Mouse (Mus musculus) MEL (cell line): Measurements from ENCODE around the gene Rgma. TPM values are rescaled to one million over a fixed set of nuclear protein-coding genes. Genes with fewer than 3 reads are reported as not detected.

ENCODE experiments used
- DNase-seq: peaks from one replicate; pipeline ENCODE4 v3.0.0; 2011; ENCODE audit warnings: low read depth, low spot score
- H3K27ac ChIP-seq: 2 replicates; pipeline ENCODE4 v1.5.1; 2012; ENCODE audit warnings: low read depth, mild to moderate bottlenecking, control low read depth, low read length, moderate library complexity; ENCODE audit not compliant: control insufficient read depth
- H3K27me3 ChIP-seq, 2 experiments: fragments of 150-350 bp in 1 of 2; sonication (generic) in 1 of 2; 2 replicates each; pipeline ENCODE4 v1.6.1; 2012; ENCODE audit warnings: low read length in 2 of 2, mild to moderate bottlenecking in 2 of 2, improper control_type of control experiment in 1 of 2, moderate library complexity in 1 of 2; ENCODE audit not compliant: insufficient read depth in 2 of 2, control insufficient read depth in 1 of 2
- H3K36me3 ChIP-seq, 2 experiments: 2 replicates each; pipeline ENCODE4 v1.6.1; 2012 to 2014; ENCODE audit warnings: low read length in 2 of 2, improper control_type of control experiment in 1 of 2, inconsistent platforms in 1 of 2, mild to moderate bottlenecking in 1 of 2; ENCODE audit not compliant: insufficient read depth in 2 of 2, control insufficient read depth in 1 of 2
- H3K4me1 ChIP-seq, 2 experiments: fragments of 150-350 bp in 1 of 2; sonication (generic) in 1 of 2; 2 replicates each; pipeline ENCODE4 v1.6.1; 2012; ENCODE audit warnings: low read length in 2 of 2, improper control_type of control experiment in 1 of 2, mild to moderate bottlenecking in 1 of 2; ENCODE audit not compliant: insufficient read depth in 2 of 2, control insufficient read depth in 1 of 2
- H3K4me3 ChIP-seq, 2 experiments: fragments of 150-350 bp in 1 of 2; sonication (generic) in 1 of 2; 2 replicates each; pipeline ENCODE4 v1.5.1; 2012; ENCODE audit warnings: low read depth in 2 of 2, low read length in 2 of 2, mild to moderate bottlenecking in 2 of 2, moderate library complexity in 2 of 2, control low read depth in 1 of 2, improper control_type of control experiment in 1 of 2; ENCODE audit not compliant: control insufficient read depth in 1 of 2, insufficient read depth in 1 of 2
- H3K79me2 ChIP-seq: 2 replicates; pipeline ENCODE4 v1.6.1; 2012; ENCODE audit warnings: mild to moderate bottlenecking, low read length, moderate library complexity; ENCODE audit not compliant: control insufficient read depth, poor library complexity, insufficient read depth
- H3K9ac ChIP-seq: 2 replicates; pipeline ENCODE4 v1.6.1; 2012; ENCODE audit warnings: low read depth, mild to moderate bottlenecking, control low read depth, low read length, moderate library complexity; ENCODE audit not compliant: control insufficient read depth, poor library complexity, severe bottlenecking
- H3K9me3 ChIP-seq: fragments of 150-350 bp; sonication (generic); replicated peaks from 2 replicates; pipeline ENCODE4 v1.6.1; 2012; ENCODE audit warnings: mild to moderate bottlenecking, low read length, improper control_type of control experiment, moderate library complexity; ENCODE audit not compliant: insufficient read depth
- BHLHE40 ChIP-seq: IDR thresholded peaks from 2 replicates; pipeline ENCODE4 v1.6.1; 2012; ENCODE audit warnings: low read depth, mild to moderate bottlenecking, inconsistent platforms, low read length, improper control_type of control experiment, borderline replicate concordance
- CHD1 ChIP-seq: IDR thresholded peaks from 2 replicates; pipeline ENCODE4 v1.6.1; 2012; ENCODE audit warnings: low read depth, mild to moderate bottlenecking, inconsistent platforms, low read length, improper control_type of control experiment
- CHD2 ChIP-seq: IDR thresholded peaks from 2 replicates; pipeline ENCODE4 v1.6.1; 2011; ENCODE audit warnings: low read length, improper control_type of control experiment
- CTCF ChIP-seq, 3 experiments: IDR thresholded peaks in 2 of 3; conservative IDR thresholded peaks in 1 of 3; 2 replicates each; pipeline ENCODE4 v1.5.1; 2011 to 2012; ENCODE audit warnings: low read length in 3 of 3, low read depth in 2 of 3, mild to moderate bottlenecking in 2 of 3, improper control_type of control experiment in 1 of 3, inconsistent platforms in 1 of 3, mixed read lengths in 1 of 3, moderate library complexity in 1 of 3; ENCODE audit not compliant: control insufficient read depth in 1 of 3, insufficient read depth in 1 of 3, poor library complexity in 1 of 3, severe bottlenecking in 1 of 3
- GATA1 ChIP-seq: IDR thresholded peaks from 2 replicates; pipeline ENCODE4 v1.6.1; 2011; ENCODE audit warnings: low read depth, low read length, improper control_type of control experiment
- JUND ChIP-seq: IDR thresholded peaks from 2 replicates; pipeline ENCODE4 v1.6.1; 2011; ENCODE audit warnings: low read depth, mild to moderate bottlenecking, improper control_type of control experiment, low read length
- MYB ChIP-seq: IDR thresholded peaks from 2 replicates; pipeline ENCODE4 v1.6.1; 2011; ENCODE audit warnings: mild to moderate bottlenecking, low read depth, low read length, improper control_type of control experiment
- MYC ChIP-seq: IDR thresholded peaks from 2 replicates; pipeline ENCODE4 v1.6.1; 2011; ENCODE audit warnings: low read depth, mild to moderate bottlenecking, low read length, improper control_type of control experiment, moderate library complexity
- POLR2AphosphoS5 ChIP-seq: IDR thresholded peaks from 2 replicates; pipeline ENCODE4 v1.6.1; 2012; ENCODE audit warnings: low read depth, borderline replicate concordance, mild to moderate bottlenecking, inconsistent platforms, low read length, moderate library complexity, mixed read lengths
- RAD21 ChIP-seq: IDR thresholded peaks from 2 replicates; pipeline ENCODE4 v1.6.1; 2011; ENCODE audit warnings: mild to moderate bottlenecking, low read depth, low read length, improper control_type of control experiment
- SMC3 ChIP-seq: IDR thresholded peaks from 2 replicates; pipeline ENCODE4 v1.6.1; 2011; ENCODE audit warnings: low read depth, low read length, improper control_type of control experiment
- TAL1 ChIP-seq: IDR thresholded peaks from 2 replicates; pipeline ENCODE4 v1.6.1; 2012; ENCODE audit warnings: mild to moderate bottlenecking, inconsistent platforms, low read length, moderate library complexity, mixed read lengths
- UBTF ChIP-seq: IDR thresholded peaks from 2 replicates; pipeline ENCODE4 v1.6.1; 2012; ENCODE audit warnings: low read depth, mild to moderate bottlenecking, inconsistent platforms, low read length, improper control_type of control experiment, moderate library complexity, borderline replicate concordance; ENCODE audit not compliant: insufficient read depth
- USF2 ChIP-seq, 2 experiments: IDR thresholded peaks; 2 replicates each; pipeline ENCODE4 v1.6.1; 2011 to 2012; ENCODE audit warnings: improper control_type of control experiment in 2 of 2, low read length in 2 of 2, borderline replicate concordance in 1 of 2, inconsistent platforms in 1 of 2, low read depth in 1 of 2, mild to moderate bottlenecking in 1 of 2; ENCODE audit not compliant: insufficient read depth in 1 of 2
- ZC3H11A ChIP-seq: IDR thresholded peaks from 2 replicates; pipeline ENCODE4 v1.6.1; 2012; ENCODE audit warnings: low read depth, mild to moderate bottlenecking, inconsistent platforms, low read length, improper control_type of control experiment
- ZKSCAN1 ChIP-seq: IDR thresholded peaks from 2 replicates; pipeline ENCODE4 v1.6.1; 2012; ENCODE audit warnings: low read depth, mild to moderate bottlenecking, inconsistent platforms, low read length, improper control_type of control experiment, moderate library complexity
- polyA plus RNA-seq, 2 experiments: library from polyadenylated mRNA; stranded (reverse) in 1 of 2; unstranded in 1 of 2; fragments of >175 nt in 1 of 2; fragments of >200 nt in 1 of 2; gene quantifications; 2 replicates each; pipeline versions ENCODE4 v1.2.1 to v1.2.4; 2012; ENCODE audit warnings: low replicate concordance in 2 of 2, low read depth in 1 of 2; ENCODE audit not compliant: insufficient read length in 2 of 2, insufficient read depth in 1 of 2, missing spikeins in 1 of 2
- total RNA-seq: library from RNA; depleted of rRNA; stranded (reverse); fragments of 300-350 nt; gene quantifications from 2 replicates; pipeline ENCODE4 v1.2.3, GENCODE M21; 2012

Gene Rgma
- total and polyA plus RNA-seq, 3 experiments = not detected

- H3K79me2 ChIP-seq = no peaks in the 10 kb centered on the region
- no peaks in the 10 kb centered on the region for H3K9me3 ChIP-seq
- no peak overlapping the region for H3K27ac ChIP-seq
- no peaks in the 10 kb centered on the region for H3K4me1 ChIP-seq
- no peak overlapping the region for H3K4me3 ChIP-seq
- TF ChIP-seq RAD21 (peak; percentile 42), JUND (no peak), POLR2AphosphoS5 (no peak), ZC3H11A (peak; percentile 37; the same call in 1 of the 2 replicates), CHD2 (no peak), MYB (no peak), SMC3 (peak; percentile 75), CTCF (IDR thresholded peaks at IDR 0.05 in 2 of 3, conservative IDR thresholded peaks at IDR 0.05 in 1 of 3; ENCODE audit: control insufficient read depth in 1 of 3, insufficient read depth in 1 of 3, low read depth in 2 of 3, low read length in 3 of 3, poor library complexity in 1 of 3, severe bottlenecking in 1 of 3) (peak; percentile 69 to 82 (median 77))
- peaks cover 0 to 22% of the 10 kb centered on the region in 2 experiments; a peak in 2 of 4 replicates for H3K36me3 ChIP-seq
- peak; percentile 47 for DNase-seq
- no peaks in the 10 kb centered on the region for H3K27me3 ChIP-seq
- H3K9ac ChIP-seq = no peak overlapping the region
Observed at GRCm38 (mm10) chr7:73435685-73436084, 60.4 kb downstream of the Rgma start.

DNA sequence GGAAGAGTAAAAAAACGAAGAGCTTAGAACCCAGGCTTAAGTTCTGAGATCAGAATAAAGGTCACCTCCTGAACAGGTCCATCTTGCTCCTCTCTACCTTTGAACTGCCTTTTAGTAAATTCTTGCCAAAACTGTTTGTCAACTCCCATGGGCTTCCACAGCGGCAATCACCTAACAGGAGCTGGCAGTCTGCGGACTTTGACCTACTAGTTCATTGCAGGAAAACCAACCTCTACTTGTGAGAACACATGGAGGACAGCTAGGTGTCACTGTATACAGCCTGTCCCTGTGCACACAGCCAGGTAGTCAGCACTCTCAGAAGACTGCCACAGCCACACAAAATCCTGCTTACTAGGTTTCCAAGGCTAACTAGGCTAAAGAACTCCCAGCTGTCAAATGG, 66.5 kb downstream of the Rgma start:
- Histone ChIP-seq H3K36me3 (peaks cover 0 to 49% of the 10 kb centered on the region in 2 experiments; a peak in 2 of 4 replicates), H3K79me2 (no peaks in the 10 kb centered on the region), H3K4me3 (no peak overlapping the region), H3K9ac (no peak overlapping the region), H3K4me1 (no peaks in the 10 kb centered on the region)
- TF ChIP-seq CHD1 = no peak
- TF ChIP-seq BHLHE40 = no peak
- no peak for TF ChIP-seq CTCF (IDR thresholded peaks at IDR 0.05 in 2 of 3, conservative IDR thresholded peaks at IDR 0.05 in 1 of 3; ENCODE audit: control insufficient read depth in 1 of 3, insufficient read depth in 1 of 3, low read depth in 2 of 3, low read length in 3 of 3, poor library complexity in 1 of 3, severe bottlenecking in 1 of 3)
- TF ChIP-seq USF2 (IDR thresholded peaks at IDR 0.05; ENCODE audit: borderline replicate concordance in 1 of 2, insufficient read depth in 1 of 2, low read depth in 1 of 2, low read length in 2 of 2) = no peak
- no peak for TF ChIP-seq TAL1
- no peak for TF ChIP-seq GATA1
- TF ChIP-seq MYC = no peak
- no peak for TF ChIP-seq SMC3
- no peak for TF ChIP-seq UBTF
- no peak for TF ChIP-seq ZKSCAN1
- TF ChIP-seq, all 39 proteins: peak for 0
- Histone ChIP-seq H3K27me3 (no peaks in the 10 kb centered on the region), H3K9me3 (no peaks in the 10 kb centered on the region), H3K27ac (no peak overlapping the region)
- no peak for DNase-seq
